Mouse (Mus musculus): ENCODE data around the gene Arl15.

- no peak for TF ChIP-seq CTCF (IDR thresholded peaks at IDR 0.05; ENCODE audit: control insufficient read depth, insufficient read depth, low read length)
- TF ChIP-seq POLR2A (IDR thresholded peaks at IDR 0.05; ENCODE audit: borderline replicate concordance, control insufficient read depth, low read depth, low read length): no peak
Observed at GRCm38 (mm10) chr13:114171465-114171864, 377.2 kb downstream of the Arl15 start.

All from bone marrow, adult 2 months (tissue).